Mouse (Mus musculus): ENCODE results near the gene Ilf3. TPM values are rescaled to one million over a fixed set of nuclear protein-coding genes. Genes with fewer than 3 reads are reported as not detected.
A peak's percentile ranks its signal among the peaks of the same experiment; 100 is the strongest.

Ilf3 gene
- polyA plus RNA-seq, 1 experiment: 94.0 TPM

DNA sequence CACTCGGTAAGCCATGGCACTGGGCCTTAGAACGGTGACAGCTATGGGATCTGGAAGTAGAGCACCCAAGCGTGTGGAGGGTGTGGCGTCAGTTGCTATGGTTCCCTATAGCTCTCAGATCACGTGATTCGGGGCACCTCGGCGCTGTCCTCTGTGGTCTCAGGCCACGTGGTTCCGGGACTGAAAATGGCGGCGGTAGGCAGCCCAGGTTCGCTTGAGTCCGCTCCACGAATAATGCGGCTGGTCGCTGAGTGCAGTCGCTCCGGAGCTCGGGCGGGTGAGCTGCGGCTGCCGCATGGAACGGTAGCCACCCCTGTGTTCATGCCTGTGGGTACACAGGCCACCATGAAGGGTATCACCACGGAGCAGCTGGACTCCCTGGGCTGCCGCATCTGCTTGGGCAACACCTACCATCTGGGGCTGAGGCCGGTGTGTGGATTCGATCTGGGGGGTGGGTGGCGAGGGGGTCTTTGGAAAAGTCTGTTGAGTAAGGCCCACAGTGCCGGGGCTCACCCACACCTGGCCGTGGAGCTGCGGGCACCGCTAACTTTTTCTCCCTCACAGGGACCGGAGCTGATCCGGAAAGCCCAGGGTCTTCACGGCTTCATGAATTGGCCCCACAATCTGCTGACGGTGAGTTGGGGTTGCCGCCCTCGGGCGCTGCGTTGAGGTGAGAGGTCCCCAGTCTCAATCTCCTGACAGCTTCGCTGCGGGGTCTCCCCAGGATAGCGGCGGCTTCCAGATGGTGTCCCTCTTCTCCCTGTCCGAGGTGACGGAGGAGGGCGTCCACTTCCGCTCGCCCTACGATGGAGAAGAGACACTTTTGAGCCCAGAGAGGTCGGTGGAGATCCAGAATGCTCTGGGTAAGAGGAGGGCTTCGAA is 44.2 kb downstream of the Ilf3 start, which contains the start of gene Qtrt1:
Qtrt1 (plus strand) TSS at position 169 of the 882 bp plus-strand sequence.
- H3K4me1 ChIP-seq (ENCODE audit: control insufficient read depth, insufficient read depth, low read length): no peaks in the 10 kb centered on the region
- TF ChIP-seq POLR2A (IDR thresholded peaks at IDR 0.05; ENCODE audit: low read depth, low read length): peak; percentile 72
- TF ChIP-seq CTCF (IDR thresholded peaks at IDR 0.05; ENCODE audit: borderline replicate concordance, insufficient read depth, low read length): no peak
- peak within 1 kb of the TSS; percentile 91 for H3K4me3 ChIP-seq (ENCODE audit: insufficient read depth, low read length)
- no peak within 1 kb of the TSS for H3K27ac ChIP-seq (ENCODE audit: insufficient read depth, low read length)

- TF ChIP-seq CTCF (IDR thresholded peaks at IDR 0.05; ENCODE audit: borderline replicate concordance, insufficient read depth, low read length): no peak
- no peak for TF ChIP-seq POLR2A (IDR thresholded peaks at IDR 0.05; ENCODE audit: low read depth, low read length)
- no peaks in the 10 kb centered on the region for H3K4me1 ChIP-seq (ENCODE audit: control insufficient read depth, insufficient read depth, low read length)
- no peak overlapping the region for H3K27ac ChIP-seq (ENCODE audit: insufficient read depth, low read length)
- H3K4me3 ChIP-seq (ENCODE audit: insufficient read depth, low read length): no peak overlapping the region
Measured at GRCm38 (mm10) chr9:21417866-21418265, 50.2 kb downstream of the Ilf3 start.

- no peak overlapping the region for H3K4me3 ChIP-seq (ENCODE audit: insufficient read depth, low read length)
- H3K4me1 ChIP-seq (ENCODE audit: control insufficient read depth, insufficient read depth, low read length): no peaks in the 10 kb centered on the region
- TF ChIP-seq CTCF (IDR thresholded peaks at IDR 0.05; ENCODE audit: borderline replicate concordance, insufficient read depth, low read length) (no peak), POLR2A (IDR thresholded peaks at IDR 0.05; ENCODE audit: low read depth, low read length) (no peak)
- no peak overlapping the region for H3K27ac ChIP-seq (ENCODE audit: insufficient read depth, low read length)
Measured at GRCm38 (mm10) chr9:21419646-21420045, 52.0 kb downstream of the Ilf3 start.

DNA sequence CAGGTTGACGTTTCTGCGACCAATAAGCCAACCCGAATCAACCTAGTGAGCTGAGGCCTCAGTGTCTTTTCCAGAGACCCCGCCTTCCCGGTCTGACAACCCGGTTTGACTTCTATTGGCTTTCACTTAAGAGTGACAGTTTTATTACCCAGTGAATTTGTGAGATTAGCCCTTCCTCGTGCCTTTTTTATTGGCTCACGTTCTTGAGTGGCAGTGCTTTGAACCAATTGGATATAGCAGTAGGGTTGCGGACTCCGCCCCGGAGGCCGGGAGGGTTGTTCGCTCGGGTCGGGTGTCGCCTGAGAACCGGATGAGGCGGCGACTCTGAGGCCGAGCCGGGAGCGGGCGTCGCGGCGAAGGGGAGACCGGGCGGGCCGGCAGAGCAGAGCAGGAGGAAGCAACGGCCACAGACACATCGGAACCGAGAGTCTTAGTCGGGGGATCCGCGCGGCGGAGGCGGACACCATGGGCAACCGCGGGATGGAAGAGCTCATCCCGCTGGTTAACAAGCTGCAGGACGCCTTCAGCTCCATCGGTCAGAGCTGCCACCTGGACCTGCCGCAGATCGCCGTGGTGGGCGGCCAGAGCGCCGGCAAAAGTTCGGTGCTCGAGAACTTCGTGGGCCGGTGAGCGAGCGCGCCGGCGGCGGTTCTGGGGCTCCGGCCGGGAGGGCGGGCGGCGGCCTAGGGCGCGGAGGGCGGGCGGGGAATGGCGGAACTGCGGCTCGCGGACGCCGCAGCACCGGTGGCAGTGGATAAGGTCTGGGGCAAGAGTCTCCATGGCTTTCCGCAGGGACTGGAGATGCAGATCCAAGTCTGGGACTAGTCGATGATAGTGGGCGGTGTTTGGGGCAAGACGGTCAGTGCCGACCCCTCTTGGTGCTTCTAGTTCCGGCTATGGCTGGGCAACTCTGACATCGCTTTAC is 57.2 kb downstream of the Ilf3 start, which contains the start of gene Dnm2:
Dnm2 (plus strand) TSS at position 278 of the 925 bp plus-strand sequence.
- H3K4me3 ChIP-seq (ENCODE audit: insufficient read depth, low read length): peak within 1 kb of the TSS; percentile 92
- peak within 1 kb of the TSS; percentile 71 for H3K27ac ChIP-seq (ENCODE audit: insufficient read depth, low read length)
- TF ChIP-seq POLR2A (IDR thresholded peaks at IDR 0.05; ENCODE audit: low read depth, low read length) (peak; percentile 91), CTCF (IDR thresholded peaks at IDR 0.05; ENCODE audit: borderline replicate concordance, insufficient read depth, low read length) (no peak)
- 0 out of 2 replicates have a peak, but pooled peaks cover 4% of the 10 kb centered on the region for H3K4me1 ChIP-seq (ENCODE audit: control insufficient read depth, insufficient read depth, low read length)

DNA sequence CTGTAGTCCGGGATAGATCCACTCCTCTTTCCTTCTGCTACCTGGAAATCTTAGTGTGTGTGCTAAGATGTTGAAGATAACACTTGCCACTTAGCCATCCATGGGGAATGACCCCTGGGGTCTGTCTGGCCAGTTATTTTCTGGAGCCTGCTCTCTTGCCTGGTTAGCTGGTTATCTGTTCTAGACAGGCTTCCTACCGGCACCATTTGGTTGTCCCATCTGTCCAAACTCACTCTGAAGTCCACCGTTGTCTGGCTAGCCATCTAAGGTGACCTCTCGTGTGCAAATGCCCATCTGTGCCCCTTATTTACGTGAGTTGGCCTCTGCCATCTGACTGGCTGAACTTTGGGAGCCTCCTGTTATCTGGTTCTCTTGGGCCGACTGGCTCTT is 57.9 kb downstream of the Ilf3 start:
- Histone ChIP-seq H3K4me3 (ENCODE audit: insufficient read depth, low read length) (peak overlapping the region; percentile 92), H3K4me1 (ENCODE audit: control insufficient read depth, insufficient read depth, low read length) (0 out of 2 replicates have a peak, but pooled peaks cover 4% of the 10 kb centered on the region), H3K27ac (ENCODE audit: insufficient read depth, low read length) (peak overlapping the region; percentile 24; the same call in 1 of the 2 replicates)
- TF ChIP-seq CTCF (IDR thresholded peaks at IDR 0.05; ENCODE audit: borderline replicate concordance, insufficient read depth, low read length) (no peak), POLR2A (IDR thresholded peaks at IDR 0.05; ENCODE audit: low read depth, low read length) (no peak)

GRCm38 (mm10) chr9:21426013-21426412 is 58.3 kb downstream of the Ilf3 start:
- Histone ChIP-seq H3K4me1 (ENCODE audit: control insufficient read depth, insufficient read depth, low read length) (0 out of 2 replicates have a peak, but pooled peaks cover 4% of the 10 kb centered on the region), H3K4me3 (ENCODE audit: insufficient read depth, low read length) (peak overlapping the region; percentile 92), H3K27ac (ENCODE audit: insufficient read depth, low read length) (peak overlapping the region; percentile 24; the same call in 1 of the 2 replicates)
- TF ChIP-seq POLR2A (IDR thresholded peaks at IDR 0.05; ENCODE audit: low read depth, low read length) (no peak), CTCF (IDR thresholded peaks at IDR 0.05; ENCODE audit: borderline replicate concordance, insufficient read depth, low read length) (no peak)

DNA sequence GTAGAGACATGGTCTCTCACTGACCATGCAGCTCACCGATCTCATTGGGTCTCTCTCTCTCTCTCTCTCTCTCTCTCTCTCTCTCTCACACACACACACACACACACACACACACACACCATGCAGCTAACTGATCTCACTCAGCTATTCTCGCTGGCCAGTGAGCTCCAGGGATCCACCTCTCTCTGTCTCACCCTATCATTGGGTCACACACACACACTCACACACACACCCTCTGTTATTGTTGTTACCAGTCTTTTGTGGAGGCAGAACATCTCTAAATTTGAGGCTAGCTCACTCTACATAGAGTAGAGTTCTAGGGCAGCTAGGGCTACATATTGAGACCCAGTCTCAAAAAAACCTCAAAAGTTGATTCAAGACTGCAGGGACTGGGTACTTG is 58.9 kb downstream of the Ilf3 start:
- no peak for TF ChIP-seq CTCF (IDR thresholded peaks at IDR 0.05; ENCODE audit: borderline replicate concordance, insufficient read depth, low read length)
- no peak for TF ChIP-seq POLR2A (IDR thresholded peaks at IDR 0.05; ENCODE audit: low read depth, low read length)
- Histone ChIP-seq H3K4me3 (ENCODE audit: insufficient read depth, low read length) (peak overlapping the region; percentile 92), H3K4me1 (ENCODE audit: control insufficient read depth, insufficient read depth, low read length) (0 out of 2 replicates have a peak, but pooled peaks cover 4% of the 10 kb centered on the region), H3K27ac (ENCODE audit: insufficient read depth, low read length) (no peak overlapping the region)

DNA sequence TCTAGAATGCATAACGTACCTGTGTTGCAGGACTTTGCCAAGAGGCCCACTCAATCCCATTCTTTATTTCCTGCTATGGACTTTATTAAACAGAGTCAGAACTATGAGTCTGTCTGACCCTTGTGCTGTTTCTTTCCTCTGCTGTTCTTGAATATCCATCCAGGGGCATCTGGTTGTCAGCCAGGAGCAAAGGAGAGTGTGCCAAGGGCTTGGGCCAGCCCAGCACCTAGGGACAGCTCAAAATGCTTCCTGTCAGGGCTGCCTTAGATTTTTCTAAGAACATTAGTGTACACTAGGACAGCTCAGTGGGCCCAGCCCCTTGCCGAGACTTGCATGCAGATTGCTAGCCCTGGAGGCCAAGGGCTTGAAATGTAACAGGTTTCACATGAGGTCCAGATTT is 60.1 kb downstream of the Ilf3 start:
- no peak overlapping the region for H3K4me3 ChIP-seq (ENCODE audit: insufficient read depth, low read length)
- 0 out of 2 replicates have a peak, but pooled peaks cover 4% of the 10 kb centered on the region for H3K4me1 ChIP-seq (ENCODE audit: control insufficient read depth, insufficient read depth, low read length)
- H3K27ac ChIP-seq (ENCODE audit: insufficient read depth, low read length): no peak overlapping the region
- TF ChIP-seq POLR2A (IDR thresholded peaks at IDR 0.05; ENCODE audit: low read depth, low read length) (no peak), CTCF (IDR thresholded peaks at IDR 0.05; ENCODE audit: borderline replicate concordance, insufficient read depth, low read length) (no peak)

GRCm38 (mm10) chr9:21428178-21428577 is 60.5 kb downstream of the Ilf3 start:
- Histone ChIP-seq H3K4me1 (ENCODE audit: control insufficient read depth, insufficient read depth, low read length) (0 out of 2 replicates have a peak, but pooled peaks cover 4% of the 10 kb centered on the region), H3K27ac (ENCODE audit: insufficient read depth, low read length) (no peak overlapping the region), H3K4me3 (ENCODE audit: insufficient read depth, low read length) (no peak overlapping the region)
- no peak for TF ChIP-seq POLR2A (IDR thresholded peaks at IDR 0.05; ENCODE audit: low read depth, low read length)
- TF ChIP-seq CTCF (IDR thresholded peaks at IDR 0.05; ENCODE audit: borderline replicate concordance, insufficient read depth, low read length): no peak
